Mouse (Mus musculus) lung, embryonic 16.5 days (tissue): ENCODE results near the gene Prkcg. TPM values are rescaled to one million over a fixed set of nuclear protein-coding genes. Genes with fewer than 3 reads are reported as not detected.
A peak's percentile ranks its signal among the peaks of the same experiment; 100 is the strongest.
"Not testable (repeated sequence)": the region's sequence is repeated elsewhere in the genome, so short reads cannot be mapped to it uniquely, and the experiment has no call there.

Experiments
- ATAC-seq: fragments of 200-750 bp; cut with Nextera tagmentation; 2 replicates; pipeline ENCODE4 v1.8.0; 2017; ENCODE audit warnings: low read depth, mild to moderate bottlenecking, moderate library complexity
- H3K27ac ChIP-seq: fragments of 300-500 bp; sonication (generic); 2 replicates; pipeline ENCODE4 v1.5.1; 2014; ENCODE audit warnings: mild to moderate bottlenecking, control low read depth, low read length
- H3K27me3 ChIP-seq: fragments of 300-500 bp; sonication (generic); 2 replicates; pipeline ENCODE4 v1.6.1; 2014; ENCODE audit warnings: low read depth, low read length, mixed read lengths; ENCODE audit not compliant: control insufficient read depth, insufficient read depth
- H3K36me3 ChIP-seq: fragments of 300-500 bp; sonication (generic); 2 replicates; pipeline ENCODE4 v1.6.1; 2014; ENCODE audit warnings: low read length; ENCODE audit not compliant: control insufficient read depth, insufficient read depth
- H3K4me1 ChIP-seq: fragments of 300-500 bp; sonication (generic); replicated peaks from 2 replicates; pipeline ENCODE4 v1.6.1; 2014; ENCODE audit warnings: low read length, mixed read lengths; ENCODE audit not compliant: control insufficient read depth, insufficient read depth
- H3K4me2 ChIP-seq: fragments of 300-500 bp; sonication (generic); 2 replicates; pipeline ENCODE4 v1.6.1; 2014; ENCODE audit warnings: low read depth, low read length, control low read depth
- H3K4me3 ChIP-seq: fragments of 300-500 bp; sonication (generic); 2 replicates; pipeline ENCODE4 v1.5.1; 2014; ENCODE audit warnings: mild to moderate bottlenecking, low read length, control low read depth
- H3K9ac ChIP-seq: fragments of 300-500 bp; sonication (generic); 2 replicates; pipeline ENCODE4 v1.6.1; 2014; ENCODE audit warnings: low read length, control low read depth
- H3K9me3 ChIP-seq: fragments of 300-500 bp; sonication (generic); 2 replicates; pipeline ENCODE4 v1.6.1; 2016; ENCODE audit warnings: low read length; ENCODE audit not compliant: control insufficient read depth
- WGBS: fragments of 180-500 bp; shearing (Covaris S2); extraction: QIAGEN DNeasy Blood & Tissue Kit; methylation state at CpG from one replicate; pipeline ENCODE4 v1.1.7; 2014; 5-methylcytosine and 5-hydroxymethylcytosine counted together
- polyA plus RNA-seq: library from polyadenylated mRNA; unstranded; fragments of >200 nt; fragmentation: Nextera tagmentation; extraction: Ambion mirVana; gene quantifications from 2 replicates; pipeline ENCODE4 v1.2.1, GENCODE M21; 2015

Gene Prkcg
- polyA plus RNA-seq, 1 experiment from 2014 or later, result 0.24 TPM

- H3K27me3 ChIP-seq, result peaks cover 5% of the 10 kb centered on the region
- no peaks in the 10 kb centered on the region for H3K9me3 ChIP-seq
- no peak for ATAC-seq
- H3K4me1 ChIP-seq, result no peaks in the 10 kb centered on the region
- no peak overlapping the region for H3K4me3 ChIP-seq
- H3K36me3 ChIP-seq, result no peaks in the 10 kb centered on the region
- H3K27ac ChIP-seq, result no peak overlapping the region
- H3K4me2 ChIP-seq, result no peak overlapping the region
- no peak overlapping the region for H3K9ac ChIP-seq
- 19% methylated on average over 3 of the region's 3 CpGs for WGBS
Measured at GRCm38 (mm10) chr7:3268291-3268690, 20.7 kb upstream of the Prkcg start.

- no peak overlapping the region for H3K9ac ChIP-seq
- H3K4me1 ChIP-seq, result peaks cover 3% of the 10 kb centered on the region; the same call in 1 of the 2 replicates
- no peak overlapping the region for H3K27ac ChIP-seq
- H3K9me3 ChIP-seq, result no peaks in the 10 kb centered on the region
- no peaks in the 10 kb centered on the region for H3K27me3 ChIP-seq
- 83% methylated on average over 9 of the region's 9 CpGs for WGBS
- no peak overlapping the region for H3K4me2 ChIP-seq
- H3K4me3 ChIP-seq, result no peak overlapping the region
- ATAC-seq, result no peak
- H3K36me3 ChIP-seq, result no peaks in the 10 kb centered on the region
Measured at GRCm38 (mm10) chr7:3272206-3272605, 16.8 kb upstream of the Prkcg start.

- peak; percentile 88 for ATAC-seq
- Histone ChIP-seq H3K4me2 (peak overlapping the region; percentile 17; the same call in 1 of the 2 replicates), H3K27me3 (no peaks in the 10 kb centered on the region), H3K4me1 (peaks cover 7% of the 10 kb centered on the region), H3K36me3 (no peaks in the 10 kb centered on the region), H3K4me3 (no peak overlapping the region), H3K27ac (peak overlapping the region; percentile 91), H3K9ac (peak overlapping the region; percentile 54; the same call in 1 of the 2 replicates), H3K9me3 (no peaks in the 10 kb centered on the region)
- 32% methylated on average over 6 of the region's 6 CpGs for WGBS
Measured at GRCm38 (mm10) chr7:3275455-3276170, 13.4 kb upstream of the Prkcg start.

- ATAC-seq, H3K4me2 ChIP-seq, H3K4me1 ChIP-seq, H3K27me3 ChIP-seq, H3K9me3 ChIP-seq, H3K4me3 ChIP-seq, H3K9ac ChIP-seq, H3K36me3 ChIP-seq, H3K27ac ChIP-seq: not testable (repeated sequence)
- WGBS, result 57% methylated on average over 4 of the region's 4 CpGs
Measured at GRCm38 (mm10) chr7:3276781-3277180, 12.2 kb upstream of the Prkcg start.

- Histone ChIP-seq H3K4me2 (no peak overlapping the region), H3K27me3 (no peaks in the 10 kb centered on the region), H3K36me3 (no peaks in the 10 kb centered on the region), H3K9ac (0 out of 2 replicates have a peak overlapping the region, but pooled peaks have one; percentile 17), H3K9me3 (no peaks in the 10 kb centered on the region), H3K4me3 (no peak overlapping the region), H3K4me1 (peaks cover 9% of the 10 kb centered on the region), H3K27ac (peak overlapping the region; percentile 31)
- 70% methylated on average over 5 of the region's 5 CpGs for WGBS
- ATAC-seq, result no peak
Measured at GRCm38 (mm10) chr7:3280080-3280653, 8.8 kb upstream of the Prkcg start.

GRCm38 (mm10) chr7:3280654-3281153 is 8.3 kb upstream of the Prkcg start:
- Histone ChIP-seq H3K27ac (peak overlapping the region; percentile 31), H3K36me3 (no peaks in the 10 kb centered on the region), H3K4me2 (no peak overlapping the region), H3K27me3 (no peaks in the 10 kb centered on the region), H3K4me1 (peaks cover 6% of the 10 kb centered on the region), H3K4me3 (no peak overlapping the region), H3K9ac (no peak overlapping the region), H3K9me3 (no peaks in the 10 kb centered on the region)
- 19% methylated on average over 8 of the region's 8 CpGs for WGBS
- 0 out of 2 replicates have a peak, but pooled peaks have one; percentile 46 for ATAC-seq

GRCm38 (mm10) chr7:3281741-3282140 is 7.2 kb upstream of the Prkcg start:
- H3K4me3 ChIP-seq, result no peak overlapping the region
- H3K4me1 ChIP-seq, result peaks cover 6% of the 10 kb centered on the region
- no peaks in the 10 kb centered on the region for H3K36me3 ChIP-seq
- no peaks in the 10 kb centered on the region for H3K27me3 ChIP-seq
- WGBS, result 76% methylated on average over 6 of the region's 6 CpGs
- no peak for ATAC-seq
- no peak overlapping the region for H3K9ac ChIP-seq
- H3K4me2 ChIP-seq, result no peak overlapping the region
- H3K9me3 ChIP-seq, result no peaks in the 10 kb centered on the region
- no peak overlapping the region for H3K27ac ChIP-seq

GRCm38 (mm10) chr7:3283081-3283875 is 5.7 kb upstream of the Prkcg start:
- peaks cover 10% of the 10 kb centered on the region for H3K4me1 ChIP-seq
- WGBS, result 82% methylated on average over 11 of the region's 11 CpGs
- ATAC-seq, result no peak
- H3K36me3 ChIP-seq, result no peaks in the 10 kb centered on the region
- H3K9me3 ChIP-seq, result no peaks in the 10 kb centered on the region
- H3K4me2 ChIP-seq, result no peak overlapping the region
- no peaks in the 10 kb centered on the region for H3K27me3 ChIP-seq
- no peak overlapping the region for H3K9ac ChIP-seq
- no peak overlapping the region for H3K27ac ChIP-seq
- no peak overlapping the region for H3K4me3 ChIP-seq

GRCm38 (mm10) chr7:3284604-3285003 is 4.4 kb upstream of the Prkcg start:
- Histone ChIP-seq H3K4me1 (peaks cover 13% of the 10 kb centered on the region), H3K36me3 (no peaks in the 10 kb centered on the region), H3K4me2 (no peak overlapping the region), H3K4me3 (no peak overlapping the region), H3K27me3 (no peaks in the 10 kb centered on the region), H3K9ac (no peak overlapping the region), H3K27ac (no peak overlapping the region), H3K9me3 (no peaks in the 10 kb centered on the region)
- no peak for ATAC-seq
- WGBS, result 83% methylated on average over 10 of the region's 10 CpGs
